Mouse (Mus musculus): ENCODE measurements around the gene Gm20388. TPM values are rescaled to one million over a fixed set of nuclear protein-coding genes. Genes with fewer than 3 reads are reported as not detected.

Gm20388 gene
- total RNA-seq, 1 experiment: 27.0 TPM

GRCm38 (mm10) chr8:122812610-122813250 is 2902.1 kb downstream of the Gm20388 start:
- no peaks in the 10 kb centered on the region for H3K9me3 ChIP-seq (ENCODE audit: control insufficient read depth, insufficient read depth, low read depth, low read length)
- peaks cover 3% of the 10 kb centered on the region; the same call in 1 of the 2 replicates for H3K36me3 ChIP-seq (ENCODE audit: control insufficient read depth, insufficient read depth, low read length, poor library complexity, severe bottlenecking)
- in situ Hi-C loops (cut with MboI; ENCODE audit: low sequenced_read_pairs in 2 of 2, unreplicated experiment in 2 of 2): no loop called here
- TF ChIP-seq MAFK (IDR thresholded peaks at IDR 0.05; ENCODE audit: insufficient read depth, low read depth, low read length) (no peak), CHD2 (IDR thresholded peaks at IDR 0.05; ENCODE audit: low read depth, low read length) (no peak), ZC3H11A (IDR thresholded peaks at IDR 0.05; ENCODE audit: borderline replicate concordance, low read depth, low read length) (no peak), HCFC1 (IDR thresholded peaks at IDR 0.05; ENCODE audit: borderline replicate concordance, insufficient read depth, low read length) (no peak), ZNF384 (IDR thresholded peaks at IDR 0.05; ENCODE audit: low read depth, low read length) (no peak)
- no peak overlapping the region for H3K27ac ChIP-seq (ENCODE audit: insufficient read depth, low read depth, low read length, poor library complexity, severe bottlenecking)
- H3K4me1 ChIP-seq (ENCODE audit: control insufficient read depth in 2 of 2, insufficient read depth in 2 of 2, low read length in 2 of 2, poor library complexity in 1 of 2): no peaks in the 10 kb centered on the region; a peak in 1 of 4 replicates
- no peak overlapping the region for H3K9ac ChIP-seq (ENCODE audit: insufficient read depth, low read depth, low read length, poor library complexity, severe bottlenecking)
- no peak overlapping the region for H3K4me3 ChIP-seq (ENCODE audit: insufficient read depth in 1 of 2, low read depth in 1 of 2, low read length in 2 of 2, poor library complexity in 1 of 2, severe bottlenecking in 1 of 2)
- no peak for DNase-seq (ENCODE audit: low read depth, low spot score)

- no peak for TF ChIP-seq CHD2 (IDR thresholded peaks at IDR 0.05; ENCODE audit: low read depth, low read length)
- TF ChIP-seq ZC3H11A (IDR thresholded peaks at IDR 0.05; ENCODE audit: borderline replicate concordance, low read depth, low read length): no peak
- no peak for TF ChIP-seq MAFK (IDR thresholded peaks at IDR 0.05; ENCODE audit: insufficient read depth, low read depth, low read length)
- no peak for TF ChIP-seq ZNF384 (IDR thresholded peaks at IDR 0.05; ENCODE audit: low read depth, low read length)
- no peak for TF ChIP-seq HCFC1 (IDR thresholded peaks at IDR 0.05; ENCODE audit: borderline replicate concordance, insufficient read depth, low read length)
- Histone ChIP-seq H3K27ac (ENCODE audit: insufficient read depth, low read depth, low read length, poor library complexity, severe bottlenecking) (no peak overlapping the region), H3K4me3 (ENCODE audit: insufficient read depth in 1 of 2, low read depth in 1 of 2, low read length in 2 of 2, poor library complexity in 1 of 2, severe bottlenecking in 1 of 2) (no peak overlapping the region), H3K9me3 (ENCODE audit: control insufficient read depth, insufficient read depth, low read depth, low read length) (no peaks in the 10 kb centered on the region), H3K9ac (ENCODE audit: insufficient read depth, low read depth, low read length, poor library complexity, severe bottlenecking) (no peak overlapping the region), H3K4me1 (ENCODE audit: control insufficient read depth in 2 of 2, insufficient read depth in 2 of 2, low read length in 2 of 2, poor library complexity in 1 of 2) (no peaks in the 10 kb centered on the region; a peak in 1 of 4 replicates), H3K36me3 (ENCODE audit: control insufficient read depth, insufficient read depth, low read length, poor library complexity, severe bottlenecking) (peaks cover 3% of the 10 kb centered on the region; the same call in 1 of the 2 replicates)
- DNase-seq (ENCODE audit: low read depth, low spot score): no peak
- in situ Hi-C loops (cut with MboI; ENCODE audit: low sequenced_read_pairs in 2 of 2, unreplicated experiment in 2 of 2): no loop called here
Measured at GRCm38 (mm10) chr8:122814608-122815007, 2904.0 kb downstream of the Gm20388 start.

GRCm38 (mm10) chr8:122816965-122817364 is 2906.3 kb downstream of the Gm20388 start:
- in situ Hi-C loops (cut with MboI; ENCODE audit: low sequenced_read_pairs in 2 of 2, unreplicated experiment in 2 of 2): no loop called here
- Histone ChIP-seq H3K36me3 (ENCODE audit: control insufficient read depth, insufficient read depth, low read length, poor library complexity, severe bottlenecking) (peaks cover 3% of the 10 kb centered on the region; the same call in 1 of the 2 replicates), H3K4me3 (ENCODE audit: insufficient read depth in 1 of 2, low read depth in 1 of 2, low read length in 2 of 2, poor library complexity in 1 of 2, severe bottlenecking in 1 of 2) (no peak overlapping the region), H3K9ac (ENCODE audit: insufficient read depth, low read depth, low read length, poor library complexity, severe bottlenecking) (no peak overlapping the region), H3K4me1 (ENCODE audit: control insufficient read depth in 2 of 2, insufficient read depth in 2 of 2, low read length in 2 of 2, poor library complexity in 1 of 2) (no peaks in the 10 kb centered on the region; a peak in 1 of 4 replicates), H3K27ac (ENCODE audit: insufficient read depth, low read depth, low read length, poor library complexity, severe bottlenecking) (no peak overlapping the region), H3K9me3 (ENCODE audit: control insufficient read depth, insufficient read depth, low read depth, low read length) (no peaks in the 10 kb centered on the region)
- DNase-seq (ENCODE audit: low read depth, low spot score): no peak
- TF ChIP-seq ZC3H11A (IDR thresholded peaks at IDR 0.05; ENCODE audit: borderline replicate concordance, low read depth, low read length) (no peak), CHD2 (IDR thresholded peaks at IDR 0.05; ENCODE audit: low read depth, low read length) (no peak), HCFC1 (IDR thresholded peaks at IDR 0.05; ENCODE audit: borderline replicate concordance, insufficient read depth, low read length) (no peak), ZNF384 (IDR thresholded peaks at IDR 0.05; ENCODE audit: low read depth, low read length) (no peak), MAFK (IDR thresholded peaks at IDR 0.05; ENCODE audit: insufficient read depth, low read depth, low read length) (no peak)

- in situ Hi-C loops (cut with MboI; ENCODE audit: low sequenced_read_pairs in 2 of 2, unreplicated experiment in 2 of 2): no loop called here
- DNase-seq (ENCODE audit: low read depth, low spot score): no peak
- Histone ChIP-seq H3K27ac (ENCODE audit: insufficient read depth, low read depth, low read length, poor library complexity, severe bottlenecking) (no peak overlapping the region), H3K4me3 (ENCODE audit: insufficient read depth in 1 of 2, low read depth in 1 of 2, low read length in 2 of 2, poor library complexity in 1 of 2, severe bottlenecking in 1 of 2) (no peak overlapping the region), H3K9me3 (ENCODE audit: control insufficient read depth, insufficient read depth, low read depth, low read length) (no peaks in the 10 kb centered on the region), H3K36me3 (ENCODE audit: control insufficient read depth, insufficient read depth, low read length, poor library complexity, severe bottlenecking) (peaks cover 3% of the 10 kb centered on the region; the same call in 1 of the 2 replicates), H3K9ac (ENCODE audit: insufficient read depth, low read depth, low read length, poor library complexity, severe bottlenecking) (no peak overlapping the region), H3K4me1 (ENCODE audit: control insufficient read depth in 2 of 2, insufficient read depth in 2 of 2, low read length in 2 of 2, poor library complexity in 1 of 2) (no peaks in the 10 kb centered on the region; a peak in 1 of 4 replicates)
- no peak for TF ChIP-seq ZNF384 (IDR thresholded peaks at IDR 0.05; ENCODE audit: low read depth, low read length)
- TF ChIP-seq HCFC1 (IDR thresholded peaks at IDR 0.05; ENCODE audit: borderline replicate concordance, insufficient read depth, low read length): no peak
- no peak for TF ChIP-seq ZC3H11A (IDR thresholded peaks at IDR 0.05; ENCODE audit: borderline replicate concordance, low read depth, low read length)
- TF ChIP-seq MAFK (IDR thresholded peaks at IDR 0.05; ENCODE audit: insufficient read depth, low read depth, low read length): no peak
- no peak for TF ChIP-seq CHD2 (IDR thresholded peaks at IDR 0.05; ENCODE audit: low read depth, low read length)
Measured at GRCm38 (mm10) chr8:122817724-122818496, 2907.3 kb downstream of the Gm20388 start.
